17 mouse cellular contexts compared by ENCODE assay signal in the genomic region with DNA sequence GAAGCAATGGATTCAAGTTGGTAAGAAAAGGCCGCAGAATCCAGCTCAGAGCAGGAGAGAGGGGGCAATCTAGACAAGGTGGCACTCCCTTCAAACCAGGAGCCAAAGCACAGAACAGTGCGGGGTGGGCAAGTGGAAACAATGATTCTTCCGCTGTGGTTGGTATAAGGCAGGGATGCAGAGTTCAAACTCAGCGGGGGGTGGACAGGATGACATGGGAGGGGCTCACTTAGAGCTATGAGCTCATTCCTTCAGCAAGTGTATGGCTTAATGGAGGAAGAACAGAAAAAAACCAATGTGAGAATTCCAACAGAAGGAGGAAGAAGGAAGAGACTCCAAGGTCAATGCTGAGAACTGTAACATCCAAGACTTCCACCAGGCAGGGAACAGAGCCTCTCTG.
"Had no signal": no experiment of that assay in that cellular context is flagged by ENCODE, and none has a peak within 500 bp of the region (broad histone marks: within the 10 kb centered on the region; RNA-seq: fewer than 3 reads in every experiment).

No protein-coding gene starts in this region.

- H3K9ac ChIP-seq: liver, postnatal 0 days; lung, embryonic 15.5 days; midbrain, embryonic 13.5 days; midbrain, embryonic 15.5 days; neural tube, embryonic 12.5 days; stomach, embryonic 15.5 days had no signal

- H3K27ac ChIP-seq: lung, embryonic 15.5 days; macrophage; midbrain, embryonic 13.5 days; midbrain, embryonic 15.5 days; neural tube, embryonic 12.5 days; stomach, embryonic 15.5 days; stomach, postnatal 0 days had no signal

- DNase-seq: liver, postnatal 0 days; lung, adult 2 months; lung, postnatal 10 days; lung, postnatal 36 days; right cerebral cortex, postnatal 14 days; thymus, adult 2 months; thymus, postnatal 25 days; thymus, postnatal 4 days had no signal

- H3K4me1 ChIP-seq: lung, embryonic 15.5 days; midbrain, embryonic 13.5 days; midbrain, embryonic 15.5 days; neural tube, embryonic 12.5 days; stomach, embryonic 15.5 days had no signal

- H3K4me2 ChIP-seq: lung, embryonic 15.5 days; midbrain, embryonic 11.5 days; midbrain, embryonic 13.5 days; midbrain, embryonic 15.5 days; neural tube, embryonic 12.5 days; stomach, embryonic 15.5 days had no signal

- ATAC-seq: liver, postnatal 0 days; midbrain, embryonic 13.5 days; midbrain, embryonic 15.5 days had no signal

- H3K4me3 ChIP-seq: lung, embryonic 15.5 days; megakaryocyte, embryonic 14.5 days; midbrain, embryonic 13.5 days; midbrain, embryonic 15.5 days; neural tube, embryonic 12.5 days; stomach, embryonic 15.5 days had no signal

- H3K9me3 ChIP-seq: lung, embryonic 15.5 days; megakaryocyte, embryonic 14.5 days; midbrain, embryonic 13.5 days; midbrain, embryonic 15.5 days; neural tube, embryonic 12.5 days; stomach, embryonic 15.5 days had no signal

- H3K36me3 ChIP-seq: lung, embryonic 15.5 days; midbrain, embryonic 13.5 days; midbrain, embryonic 15.5 days; neural tube, embryonic 12.5 days; stomach, embryonic 15.5 days had no signal

- H3K27me3 ChIP-seq: lung, embryonic 15.5 days; megakaryocyte, embryonic 14.5 days; midbrain, embryonic 13.5 days; midbrain, embryonic 15.5 days; neural tube, embryonic 12.5 days; stomach, embryonic 15.5 days had no signal
